Mouse (Mus musculus) midbrain, embryonic 13.5 days (tissue): Measurements from ENCODE around the gene Tdrd7. TPM values are rescaled to one million over a fixed set of nuclear protein-coding genes. Genes with fewer than 3 reads are reported as not detected.
A peak's percentile ranks its signal among the peaks of the same experiment; 100 is the strongest.

Experiments used
- ATAC-seq: fragments of 200-750 bp; cut with Nextera tagmentation; 2 replicates; pipeline ENCODE4 v1.8.0; 2017; ENCODE audit warnings: mild to moderate bottlenecking, moderate TSS enrichment, moderate library complexity
- H3K27ac ChIP-seq: fragments of 300-500 bp; sonication (generic); 2 replicates; pipeline ENCODE4 v1.5.1; 2015; ENCODE audit warnings: inconsistent platforms, mild to moderate bottlenecking, moderate library complexity
- H3K27me3 ChIP-seq: fragments of 300-500 bp; sonication (generic); 2 replicates; pipeline ENCODE4 v1.6.1; 2015; ENCODE audit warnings: mild to moderate bottlenecking, inconsistent platforms
- H3K36me3 ChIP-seq: fragments of 300-500 bp; sonication (generic); 2 replicates; pipeline ENCODE4 v1.6.1; 2015; ENCODE audit warnings: mild to moderate bottlenecking, inconsistent platforms
- H3K4me1 ChIP-seq: fragments of 300-500 bp; sonication (generic); replicated peaks from 2 replicates; pipeline ENCODE4 v1.6.1; 2015; ENCODE audit warnings: inconsistent platforms
- H3K4me2 ChIP-seq: fragments of 300-500 bp; sonication (generic); replicated peaks from 2 replicates; pipeline ENCODE4 v1.6.1; 2015; ENCODE audit warnings: moderate library complexity, mild to moderate bottlenecking, inconsistent platforms
- H3K4me3 ChIP-seq: fragments of 300-500 bp; sonication (generic); replicated peaks from 2 replicates; pipeline ENCODE4 v1.5.1; 2015; ENCODE audit warnings: mild to moderate bottlenecking, inconsistent platforms
- H3K9ac ChIP-seq: fragments of 300-500 bp; sonication (generic); replicated peaks from 2 replicates; pipeline ENCODE4 v1.6.1; 2015; ENCODE audit warnings: mild to moderate bottlenecking, inconsistent platforms
- H3K9me3 ChIP-seq: fragments of 300-500 bp; sonication (generic); 2 replicates; pipeline ENCODE4 v1.6.1; 2016; ENCODE audit warnings: mild to moderate bottlenecking, inconsistent platforms
- WGBS: fragments of 180-500 bp; shearing (Covaris S2); methylation state at CpG from one replicate; pipeline ENCODE4 v1.1.7; 2015; 5-methylcytosine and 5-hydroxymethylcytosine counted together
- polyA plus RNA-seq: library from polyadenylated mRNA; unstranded; fragments of >200 nt; fragmentation: Nextera tagmentation; extraction: Ambion mirVana; gene quantifications from 2 replicates; pipeline ENCODE4 v1.2.1, GENCODE M21; 2015

Tdrd7 gene
- polyA plus RNA-seq, result 15.4 and 15.7 TPM in 2 replicates

- Histone ChIP-seq H3K27me3 (peaks cover 10% of the 10 kb centered on the region; the same call in 1 of the 2 replicates), H3K4me1 (peaks cover 25% of the 10 kb centered on the region), H3K4me3 (no peak within 1 kb of the TSS), H3K27ac (no peak within 1 kb of the TSS), H3K4me2 (no peak within 1 kb of the TSS), H3K9me3 (no peaks in the 10 kb centered on the region), H3K36me3 (no peaks in the 10 kb centered on the region), H3K9ac (no peak within 1 kb of the TSS)
- no peak for ATAC-seq
- 82% methylated on average over 10 of the region's 10 CpGs for WGBS
These were observed at the start of gene Tdrd7 for GRCm38 (mm10) chr4:45964771-45965439. TSS of gene Tdrd7 (plus strand) at chr4:45965334.

GRCm38 (mm10) chr4:45917091-45917490, 48.0 kb upstream of the Tdrd7 start:
- H3K27ac ChIP-seq, result no peak overlapping the region
- no peaks in the 10 kb centered on the region for H3K27me3 ChIP-seq
- no peaks in the 10 kb centered on the region for H3K4me1 ChIP-seq
- H3K9me3 ChIP-seq, result no peaks in the 10 kb centered on the region
- ATAC-seq, result no peak
- H3K36me3 ChIP-seq, result no peaks in the 10 kb centered on the region
- no peak overlapping the region for H3K4me2 ChIP-seq
- WGBS, result 82% methylated on average over 7 of the region's 7 CpGs
- no peak overlapping the region for H3K4me3 ChIP-seq
- no peak overlapping the region for H3K9ac ChIP-seq

GRCm38 (mm10) chr4:45921663-45922435, 43.3 kb upstream of the Tdrd7 start:
- no peak overlapping the region for H3K27ac ChIP-seq
- no peak overlapping the region for H3K4me2 ChIP-seq
- 90% methylated on average over 10 of the region's 10 CpGs for WGBS
- no peak overlapping the region for H3K9ac ChIP-seq
- H3K36me3 ChIP-seq, result no peaks in the 10 kb centered on the region
- no peak overlapping the region for H3K4me3 ChIP-seq
- no peaks in the 10 kb centered on the region for H3K4me1 ChIP-seq
- H3K9me3 ChIP-seq, result no peaks in the 10 kb centered on the region
- ATAC-seq, result no peak
- no peaks in the 10 kb centered on the region for H3K27me3 ChIP-seq

DNA sequence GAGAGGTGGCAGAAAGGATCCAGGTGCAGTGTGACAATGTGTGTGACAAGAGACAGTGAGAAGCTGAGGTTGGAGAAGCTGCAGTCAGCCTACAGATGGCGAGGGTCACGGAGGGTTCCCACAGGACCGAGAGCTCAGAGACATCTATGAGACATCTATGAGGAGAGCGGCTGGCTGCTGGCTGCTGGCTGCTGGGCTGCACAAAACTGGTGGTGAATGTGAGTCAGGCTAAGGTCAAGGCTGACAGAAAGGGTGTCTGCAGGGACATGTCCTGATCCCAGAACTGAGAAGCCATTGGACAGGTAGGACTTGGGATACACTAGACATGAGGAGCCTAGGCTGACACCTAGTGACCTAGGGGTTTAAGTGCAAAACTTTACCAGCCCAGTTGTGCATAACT, 41.1 kb upstream of the Tdrd7 start:
- Histone ChIP-seq H3K9ac (no peak overlapping the region), H3K4me2 (no peak overlapping the region), H3K9me3 (no peaks in the 10 kb centered on the region), H3K27me3 (no peaks in the 10 kb centered on the region), H3K27ac (no peak overlapping the region), H3K4me1 (no peaks in the 10 kb centered on the region), H3K4me3 (no peak overlapping the region), H3K36me3 (no peaks in the 10 kb centered on the region)
- 83% methylated on average over 4 of the region's 4 CpGs for WGBS
- no peak for ATAC-seq

GRCm38 (mm10) chr4:45928561-45928960, 36.6 kb upstream of the Tdrd7 start:
- H3K9me3 ChIP-seq, result no peaks in the 10 kb centered on the region
- no peaks in the 10 kb centered on the region for H3K4me1 ChIP-seq
- no peak overlapping the region for H3K27ac ChIP-seq
- no peaks in the 10 kb centered on the region for H3K27me3 ChIP-seq
- H3K36me3 ChIP-seq, result no peaks in the 10 kb centered on the region
- no peak overlapping the region for H3K4me3 ChIP-seq
- ATAC-seq, result no peak
- 83% methylated on average over 4 of the region's 4 CpGs for WGBS
- H3K9ac ChIP-seq, result no peak overlapping the region
- no peak overlapping the region for H3K4me2 ChIP-seq

DNA sequence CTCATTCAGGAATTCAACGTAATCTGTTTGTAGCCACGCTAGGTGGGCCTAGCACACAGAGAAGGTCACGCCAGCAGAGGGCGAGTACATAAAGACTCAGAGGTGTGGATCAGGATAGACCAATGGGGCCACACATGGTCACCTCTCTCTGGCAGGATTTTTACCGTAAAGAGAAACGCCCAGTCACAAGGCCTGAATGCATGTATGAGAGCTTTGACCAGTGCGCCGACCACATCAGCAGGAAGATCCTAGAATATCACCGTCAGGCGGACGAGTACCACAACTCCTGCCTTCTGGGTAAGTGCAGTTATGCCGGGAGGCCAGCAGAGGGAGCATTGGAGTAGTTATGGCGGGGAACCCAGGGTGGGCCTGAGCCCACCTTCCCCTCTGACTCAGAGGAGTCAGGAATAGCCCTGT, 23.5 kb upstream of the Tdrd7 start:
- Histone ChIP-seq H3K27ac (no peak overlapping the region), H3K9ac (no peak overlapping the region), H3K9me3 (no peaks in the 10 kb centered on the region), H3K4me1 (no peaks in the 10 kb centered on the region), H3K4me3 (no peak overlapping the region), H3K36me3 (no peaks in the 10 kb centered on the region), H3K4me2 (no peak overlapping the region), H3K27me3 (no peaks in the 10 kb centered on the region)
- WGBS, result 29% methylated on average over 13 of the region's 13 CpGs
- peak; percentile 65 for ATAC-seq

DNA sequence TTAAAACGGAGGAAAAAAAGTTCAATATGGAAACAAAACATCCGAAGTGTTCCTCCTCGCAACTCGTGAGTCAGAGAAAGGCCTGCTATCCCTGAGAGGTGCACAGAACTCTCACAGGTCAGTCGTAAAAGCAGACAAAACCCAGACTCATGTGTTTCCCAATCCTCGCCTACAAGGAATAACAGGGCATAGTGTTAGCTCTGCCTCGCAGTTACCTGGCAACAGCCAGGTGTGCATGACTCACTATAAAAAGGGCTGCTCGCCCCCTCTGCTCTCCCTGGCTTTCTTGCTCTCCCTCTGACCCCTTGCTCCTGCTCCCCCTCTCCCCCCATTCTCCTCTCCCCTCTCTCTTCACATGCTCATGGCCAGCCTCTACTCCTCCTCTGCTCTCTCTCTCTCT, 17.4 kb upstream of the Tdrd7 start:
- Histone ChIP-seq H3K36me3 (no peaks in the 10 kb centered on the region), H3K4me3 (no peak overlapping the region), H3K4me2 (no peak overlapping the region), H3K9ac (no peak overlapping the region), H3K27me3 (no peaks in the 10 kb centered on the region), H3K4me1 (no peaks in the 10 kb centered on the region), H3K9me3 (no peaks in the 10 kb centered on the region), H3K27ac (no peak overlapping the region)
- 71% methylated on average over 8 of the region's 8 CpGs for WGBS
- no peak for ATAC-seq

DNA sequence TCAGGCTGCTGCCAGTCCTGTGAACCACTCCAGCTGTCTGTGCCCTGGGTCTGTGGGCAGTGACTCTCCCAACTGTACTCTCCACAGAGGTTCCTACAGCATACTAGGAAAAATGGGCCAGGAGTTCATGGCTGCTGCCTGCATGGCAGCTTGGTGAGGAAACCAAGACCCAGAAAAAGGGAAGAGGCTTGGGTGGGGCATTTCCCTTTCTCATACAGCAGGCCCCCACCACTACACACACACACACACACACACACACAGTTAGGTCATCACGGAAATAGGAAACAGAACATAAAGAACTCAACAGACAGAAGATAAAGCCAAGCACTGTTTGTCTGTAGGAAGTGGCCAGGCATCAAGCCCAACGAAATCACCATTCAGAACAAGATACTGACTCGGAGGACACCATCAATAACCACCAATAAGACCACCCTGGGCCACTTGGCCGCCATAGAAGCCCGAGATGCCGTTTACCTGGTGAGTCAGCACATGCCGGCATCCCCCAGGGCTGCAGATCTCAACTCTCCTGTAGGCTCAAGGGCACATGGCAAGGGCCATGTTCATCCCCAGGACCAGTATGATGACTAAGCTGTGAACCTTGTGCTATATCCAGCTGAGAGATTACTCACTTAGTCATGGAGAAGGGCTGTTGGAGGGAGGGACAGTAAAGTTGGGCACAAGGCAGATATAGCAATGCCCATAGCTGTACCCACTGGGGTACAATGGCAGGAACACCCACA, 15.9 kb upstream of the Tdrd7 start:
- Histone ChIP-seq H3K4me1 (no peaks in the 10 kb centered on the region), H3K27me3 (no peaks in the 10 kb centered on the region), H3K9me3 (no peaks in the 10 kb centered on the region), H3K4me3 (no peak overlapping the region), H3K4me2 (no peak overlapping the region), H3K36me3 (no peaks in the 10 kb centered on the region), H3K27ac (no peak overlapping the region), H3K9ac (no peak overlapping the region)
- 85% methylated on average over 7 of the region's 7 CpGs for WGBS
- no peak for ATAC-seq

GRCm38 (mm10) chr4:45951830-45952229, 13.3 kb upstream of the Tdrd7 start:
- Histone ChIP-seq H3K27me3 (no peaks in the 10 kb centered on the region), H3K4me2 (no peak overlapping the region), H3K36me3 (no peaks in the 10 kb centered on the region), H3K9ac (no peak overlapping the region), H3K9me3 (no peaks in the 10 kb centered on the region), H3K27ac (no peak overlapping the region), H3K4me1 (no peaks in the 10 kb centered on the region), H3K4me3 (no peak overlapping the region)
- no peak for ATAC-seq
- WGBS, result 94% methylated on average over 9 of the region's 18 CpGs

- no peak overlapping the region for H3K27ac ChIP-seq
- H3K36me3 ChIP-seq, result no peaks in the 10 kb centered on the region
- 93% methylated on average over 23 of the region's 23 CpGs for WGBS
- H3K4me2 ChIP-seq, result no peak overlapping the region
- no peak overlapping the region for H3K9ac ChIP-seq
- no peaks in the 10 kb centered on the region for H3K9me3 ChIP-seq
- H3K4me1 ChIP-seq, result no peaks in the 10 kb centered on the region
- no peaks in the 10 kb centered on the region for H3K27me3 ChIP-seq
- H3K4me3 ChIP-seq, result no peak overlapping the region
- no peak for ATAC-seq
These were observed 11.9 kb upstream of the Tdrd7 start for GRCm38 (mm10) chr4:45953025-45953919.

DNA sequence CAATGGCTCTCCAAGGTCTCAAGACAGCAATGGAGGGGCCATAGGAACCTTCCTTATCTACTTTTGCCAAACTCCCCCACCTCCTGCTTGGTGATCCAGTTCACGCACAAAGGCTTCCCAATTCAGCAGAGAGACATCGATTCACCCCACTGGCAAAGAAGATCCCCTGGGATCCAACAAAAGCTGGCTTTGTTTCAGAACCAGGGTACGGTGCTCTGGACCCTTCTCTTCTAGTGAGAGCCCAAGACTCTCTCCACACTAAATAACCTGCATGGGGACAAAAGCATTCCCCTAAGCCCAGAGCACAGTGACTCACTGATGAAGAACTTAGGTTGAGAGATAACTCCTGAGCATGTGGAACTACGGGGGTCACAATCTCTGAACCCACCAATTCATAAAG, 9.9 kb upstream of the Tdrd7 start:
- no peaks in the 10 kb centered on the region for H3K9me3 ChIP-seq
- H3K4me2 ChIP-seq, result no peak overlapping the region
- WGBS, result 80% methylated on average over 4 of the region's 4 CpGs
- H3K4me1 ChIP-seq, result no peaks in the 10 kb centered on the region
- no peak overlapping the region for H3K9ac ChIP-seq
- H3K36me3 ChIP-seq, result no peaks in the 10 kb centered on the region
- H3K27me3 ChIP-seq, result no peaks in the 10 kb centered on the region
- ATAC-seq, result no peak
- H3K4me3 ChIP-seq, result no peak overlapping the region
- H3K27ac ChIP-seq, result no peak overlapping the region
